ENCODE assay signal across 19 mouse cellular contexts in genomic region chr1:193398728-193399437, GRCm38 (mm10). TPM values are rescaled to one million over a fixed set of nuclear protein-coding genes. Genes with fewer than 3 reads are reported as not detected.
DNase-seq lines count a peak whose midpoint lies in the region; ATAC-seq and TF ChIP-seq lines count a peak whose summit lies in the region.
"Had no signal": no experiment of that assay in that cellular context is flagged by ENCODE, and none has a peak within 500 bp of the region (broad histone marks: within the 10 kb centered on the region; RNA-seq: fewer than 3 reads in every experiment).

No protein-coding gene starts in this region.

- no peaks in the 10 kb centered on the region for H3K27me3 ChIP-seq in heart, embryonic 10.5 days (ENCODE audit: insufficient read depth, poor library complexity, severe bottlenecking)
- no peaks in the 10 kb centered on the region for H3K27me3 ChIP-seq in C2C12 (ENCODE audit: control insufficient read depth, insufficient read depth, insufficient read length)
- no peaks in the 10 kb centered on the region for H3K27me3 ChIP-seq in liver, postnatal 0 days (ENCODE audit: insufficient read depth, low read length)
- H3K27me3 ChIP-seq: embryonic facial prominence, embryonic 13.5 days; heart, embryonic 15.5 days; neural tube, embryonic 13.5 days had no signal

- intact Hi-C loops in heart, postnatal 10 days (cut with DNase I): no loop called here

- no peaks in the 10 kb centered on the region for H3K36me3 ChIP-seq in heart, embryonic 10.5 days
- H3K36me3 ChIP-seq in C2C12 (ENCODE audit: control insufficient read depth, insufficient read depth): peaks cover 3% of the 10 kb centered on the region
- H3K36me3 ChIP-seq in liver, postnatal 0 days (replicated peaks; ENCODE audit: insufficient read depth, low read length): no peaks in the 10 kb centered on the region
- H3K36me3 ChIP-seq: embryonic facial prominence, embryonic 13.5 days; heart, embryonic 15.5 days; neural tube, embryonic 13.5 days had no signal

- no peak overlapping the region for H3K4me2 ChIP-seq in liver, postnatal 0 days (ENCODE audit: low read depth, low read length)
- H3K4me2 ChIP-seq: embryonic facial prominence, embryonic 13.5 days; heart, embryonic 15.5 days; neural tube, embryonic 13.5 days had no signal

- TF ChIP-seq EP300 in liver, postnatal 0 days (IDR thresholded peaks at IDR 0.05; ENCODE audit: low read depth): no peak

- peaks cover 26% of the 10 kb centered on the region for H3K4me1 ChIP-seq in heart, embryonic 10.5 days
- peaks cover 17% of the 10 kb centered on the region for H3K4me1 ChIP-seq in embryonic fibroblast, embryonic 13.5 days (ENCODE audit: control insufficient read depth, insufficient read depth, low read length)
- peaks cover 4% of the 10 kb centered on the region; the same call in 1 of the 2 replicates for H3K4me1 ChIP-seq in liver, postnatal 0 days (ENCODE audit: insufficient read depth)

- H3K79me3 ChIP-seq in C2C12 (ENCODE audit: low read depth): no peaks in the 10 kb centered on the region

- no peak for TF ChIP-seq CTCF in C2C12 (IDR thresholded peaks at IDR 0.05; ENCODE audit: control insufficient read depth, insufficient read depth, insufficient read length)
- no peak for TF ChIP-seq CTCF in embryonic fibroblast, embryonic 13.5 days (IDR thresholded peaks at IDR 0.05; ENCODE audit: borderline replicate concordance, insufficient read depth, low read length)
- TF ChIP-seq CTCF in liver, postnatal 0 days (IDR thresholded peaks at IDR 0.05; ENCODE audit: low read depth): no peak

- H3ac ChIP-seq in C2C12 (ENCODE audit: control insufficient read depth, insufficient read length, low read depth): peak overlapping the region; percentile 16

- ATAC-seq in liver, postnatal 0 days: peak; percentile 91
- ATAC-seq: forebrain, embryonic 16.5 days; hindbrain, embryonic 16.5 days; midbrain, embryonic 16.5 days had no signal

- no peaks in the 10 kb centered on the region for H3K79me2 ChIP-seq in C2C12 (ENCODE audit: control insufficient read depth, insufficient read depth)

- H3K27ac ChIP-seq in heart, embryonic 10.5 days: peak overlapping the region; percentile 52; the same call in 1 of the 2 replicates
- peak overlapping the region; percentile 95 for H3K27ac ChIP-seq in embryonic fibroblast, embryonic 13.5 days (ENCODE audit: insufficient read depth, low read length)
- H3K27ac ChIP-seq in liver, postnatal 0 days (ENCODE audit: low read depth): no peak overlapping the region
- H3K27ac ChIP-seq: embryonic facial prominence, embryonic 13.5 days; heart, embryonic 15.5 days; neural tube, embryonic 13.5 days had no signal

- no peak overlapping the region for H3K9ac ChIP-seq in liver, postnatal 0 days (replicated peaks)
- H3K9ac ChIP-seq: embryonic facial prominence, embryonic 13.5 days; heart, embryonic 15.5 days; neural tube, embryonic 13.5 days had no signal

- no peak for TF ChIP-seq POLR2A in embryonic fibroblast, embryonic 13.5 days (IDR thresholded peaks at IDR 0.05; ENCODE audit: low read depth, low read length)

- no peak overlapping the region for H3K4me3 ChIP-seq in heart, embryonic 10.5 days
- H3K4me3 ChIP-seq in C2C12 (ENCODE audit: insufficient read depth, poor library complexity, severe bottlenecking): no peak overlapping the region
- no peak overlapping the region for H3K4me3 ChIP-seq in embryonic fibroblast, embryonic 13.5 days (ENCODE audit: insufficient read depth, low read length)
- H3K4me3 ChIP-seq in liver, postnatal 0 days (ENCODE audit: low read depth, low read length): no peak overlapping the region
- H3K4me3 ChIP-seq: embryonic facial prominence, embryonic 13.5 days; heart, embryonic 15.5 days; neural tube, embryonic 13.5 days had no signal

- 40% methylated on average over 2 of the region's 2 CpGs for WGBS in heart, embryonic 10.5 days
- 34% methylated on average over 2 of the region's 2 CpGs for WGBS in liver, postnatal 0 days (ENCODE audit: insufficient replicate concordance)

- H3K9me3 ChIP-seq in heart, embryonic 10.5 days: no peaks in the 10 kb centered on the region
- H3K9me3 ChIP-seq in liver, postnatal 0 days (ENCODE audit: low read length): no peaks in the 10 kb centered on the region
- H3K9me3 ChIP-seq: embryonic facial prominence, embryonic 13.5 days; heart, embryonic 15.5 days; neural tube, embryonic 13.5 days had no signal

- no peak for DNase-seq in heart, embryonic 10.5 days (ENCODE audit: low spot score)
- no peak for DNase-seq in heart, postnatal 10 days
- no peak for DNase-seq in liver, postnatal 0 days
- DNase-seq in layer of hippocampus, adult 8-10 months (ENCODE audit: low spot score in 2 of 2): no peak
- DNase-seq in frontal cortex, postnatal 14 days (ENCODE audit: low spot score in 2 of 2): no peak
- DNase-seq: cerebellum, adult 2 months; gastrocnemius, postnatal 14 days; kidney, postnatal 14 days; left cerebral cortex, postnatal 4 days; lung, postnatal 10 days; thymus, adult 2 months had no signal

TF ChIP-seq in C2C12, 6 proteins besides CTCF, POLR2A, EP300 and RAD21:
- TF ChIP-seq CEBPB (IDR thresholded peaks at IDR 0.05; ENCODE audit: low read depth) (no peak), USF1 (IDR thresholded peaks at IDR 0.05; ENCODE audit: low read depth) (no peak), MYOD1 (IDR thresholded peaks at IDR 0.05; ENCODE audit: control insufficient read depth, insufficient read length, low read depth) (peak; percentile 61), MAX (IDR thresholded peaks at IDR 0.05) (peak; percentile 6), MYOG (IDR thresholded peaks at IDR 0.05; ENCODE audit: control insufficient read depth, extremely low read depth, insufficient read length) (no peak), FOSL1 (IDR thresholded peaks at IDR 0.05; ENCODE audit: insufficient read depth, low read length, poor library complexity, severe bottlenecking) (peak; percentile 59)

RNA-seq across cellular contexts. Expression of gene Camk1g, which starts 28.8 kb away (rescaled TPM):
- 7.2 and 8.3 TPM in 2 replicates for polyA plus RNA-seq in heart, embryonic 10.5 days (2016; fragmentation: Nextera tagmentation; extraction: Ambion mirVana)
- 1 to 10 TPM; 1.4 to 1.6 TPM for total RNA-seq in heart, postnatal 10 days (2021)
- polyA plus RNA-seq in C2C12 (2012; fragmentation: generic; extraction: Trizol): 1.2 TPM
- polyA plus RNA-seq in embryonic fibroblast, embryonic 13.5 days (2011; ENCODE audit: insufficient read length, low read depth, missing spikeins): not detected in 2 replicates
- polyA plus RNA-seq in liver, postnatal 0 days (2015; fragmentation: Nextera tagmentation; extraction: Ambion mirVana): 0.15 and 0.24 TPM in 2 replicates
- 10 to 100 TPM; 22.5 to 31.6 (median 27.1) TPM for total RNA-seq in layer of hippocampus, adult 8-10 months (2022)
